Mouse (Mus musculus) cerebellum, adult 8-10 months (tissue): ENCODE results near the gene Ispd.

Experiments used
- DNase-seq: peaks from one replicate; pipeline ENCODE4 v3.0.0; 2022

The Ispd gene

GRCm38 (mm10) chr12:36471411-36471810 lies 90.2 kb downstream of the Ispd start:
- DNase-seq = no peak

DNA sequence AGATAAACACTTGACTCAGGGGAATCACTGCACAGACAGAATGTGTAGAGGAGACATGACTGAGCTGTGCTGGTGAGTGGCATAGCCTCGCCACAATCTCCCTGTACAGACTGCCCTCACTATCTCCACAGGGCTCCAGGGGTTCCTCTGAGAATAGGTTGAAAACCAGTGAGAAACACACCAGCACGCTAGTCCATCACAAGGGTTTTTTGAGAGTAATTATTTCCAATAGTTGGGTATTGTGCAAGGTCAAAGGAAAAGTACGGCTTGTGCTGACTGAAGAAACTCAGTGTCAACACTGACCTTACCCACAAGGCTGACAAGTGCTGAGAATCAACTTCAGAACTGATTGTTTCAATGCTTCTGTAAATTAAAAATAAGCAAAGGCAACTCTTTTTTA lies 92.9 kb downstream of the Ispd start:
- no peak for DNase-seq

GRCm38 (mm10) chr12:36475269-36475668 lies 94.0 kb downstream of the Ispd start:
- DNase-seq = no peak

GRCm38 (mm10) chr12:36476476-36476875 lies 95.2 kb downstream of the Ispd start:
- DNase-seq = no peak

- no peak for DNase-seq
Observed at GRCm38 (mm10) chr12:36477501-36477900, 96.3 kb downstream of the Ispd start.

DNA sequence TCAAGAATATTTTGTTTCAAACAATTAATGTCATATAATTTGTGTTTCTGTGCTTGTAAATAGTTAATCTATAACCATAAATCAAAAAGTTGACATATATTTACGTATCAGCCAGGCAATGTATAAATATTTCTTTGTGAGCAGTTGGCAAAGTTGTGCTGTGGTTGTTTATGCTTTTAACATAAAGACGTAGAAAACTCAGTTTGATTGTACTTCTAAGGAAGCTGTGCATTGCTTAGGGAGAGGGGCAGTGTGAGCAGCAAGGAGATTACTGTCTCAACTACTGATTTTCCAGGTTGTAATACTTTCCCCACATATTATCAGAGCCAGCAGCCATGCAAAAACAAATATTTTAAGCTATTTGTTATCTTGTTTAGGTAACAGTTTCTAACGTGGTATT lies 96.7 kb downstream of the Ispd start:
- DNase-seq = no peak

GRCm38 (mm10) chr12:36481742-36482141 lies 100.5 kb downstream of the Ispd start:
- no peak for DNase-seq

GRCm38 (mm10) chr12:36483346-36483745 lies 102.1 kb downstream of the Ispd start:
- no peak for DNase-seq

- DNase-seq = no peak
Observed at GRCm38 (mm10) chr12:36497565-36497964, 116.3 kb downstream of the Ispd start.

DNA sequence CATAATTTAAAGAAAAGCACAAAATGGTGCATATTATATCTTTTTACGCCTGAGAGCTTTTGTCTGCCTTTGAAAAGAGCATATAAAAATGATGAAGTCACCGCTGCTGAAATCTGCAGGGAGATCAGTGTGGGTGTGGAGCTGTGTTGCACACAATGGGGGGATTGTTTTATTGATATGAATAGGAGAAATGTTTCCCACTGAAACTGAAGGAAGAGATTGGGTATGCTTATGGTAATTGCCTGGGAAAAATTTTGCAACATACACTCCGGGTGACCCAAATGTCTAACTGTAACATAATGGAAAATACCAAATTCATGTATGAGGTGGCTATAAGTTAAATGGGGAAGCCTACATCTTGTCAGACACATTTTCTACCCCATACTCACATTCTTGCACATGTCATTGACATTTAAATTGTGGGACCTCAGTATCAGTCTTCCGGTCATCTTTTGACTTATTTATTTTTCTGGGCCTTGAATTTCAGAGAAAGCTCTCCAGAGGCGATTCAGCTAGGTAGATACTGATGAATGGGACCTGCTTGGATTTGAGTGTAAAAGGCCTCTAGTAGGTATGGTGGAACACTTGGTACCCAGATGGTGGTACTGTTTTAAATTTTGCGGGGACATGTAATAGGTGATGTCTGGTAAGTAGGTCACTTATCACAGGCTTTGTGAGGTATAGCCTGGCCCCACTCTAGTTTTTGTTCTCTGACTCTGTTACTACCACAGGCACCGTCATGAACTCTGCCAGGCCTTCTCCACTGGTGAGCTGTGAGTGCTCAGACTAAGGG lies 126.1 kb downstream of the Ispd start:
- DNase-seq = no peak

GRCm38 (mm10) chr12:36509954-36510642 lies 128.8 kb downstream of the Ispd start:
- no peak for DNase-seq

GRCm38 (mm10) chr12:36521774-36522173 lies 140.5 kb downstream of the Ispd start:
- DNase-seq = no peak

DNA sequence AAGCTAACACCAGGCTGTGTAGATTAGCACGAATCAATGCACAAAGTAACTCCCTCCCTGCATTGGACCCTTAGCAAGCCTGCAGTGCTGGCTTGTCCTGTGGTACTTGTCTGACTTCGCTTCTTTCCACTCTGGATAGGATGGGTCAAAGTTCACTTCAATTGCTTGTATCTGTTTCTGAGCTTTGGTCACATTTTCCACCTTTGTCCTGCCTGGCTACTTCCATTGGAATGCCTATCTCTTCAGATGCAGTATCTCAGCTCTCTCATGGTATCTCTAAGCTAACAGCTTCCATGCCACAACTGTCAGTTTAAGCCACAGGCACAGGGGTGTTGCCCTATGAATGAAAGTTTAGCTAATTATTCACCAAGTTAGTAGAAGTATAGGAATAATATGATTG lies 142.3 kb downstream of the Ispd start:
- no peak for DNase-seq

DNA sequence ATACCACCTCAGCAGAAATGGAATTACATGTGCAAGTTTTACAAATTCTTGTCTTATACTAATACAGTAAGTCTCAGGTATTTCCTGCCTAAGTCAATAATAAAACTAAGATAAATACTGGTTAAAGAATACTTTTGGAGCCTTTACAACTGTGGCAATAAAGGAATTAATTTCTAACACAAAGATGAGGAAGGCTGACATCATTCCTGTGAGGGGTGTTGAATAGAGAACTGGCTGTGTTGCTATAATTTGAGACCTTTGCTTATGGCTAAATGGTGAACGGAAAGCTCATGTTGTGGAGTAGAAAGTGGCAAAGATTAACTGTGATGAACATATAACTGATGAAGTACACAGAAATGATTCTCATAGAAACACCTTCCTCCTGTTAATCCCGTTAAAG lies 149.7 kb downstream of the Ispd start:
- no peak for DNase-seq

DNA sequence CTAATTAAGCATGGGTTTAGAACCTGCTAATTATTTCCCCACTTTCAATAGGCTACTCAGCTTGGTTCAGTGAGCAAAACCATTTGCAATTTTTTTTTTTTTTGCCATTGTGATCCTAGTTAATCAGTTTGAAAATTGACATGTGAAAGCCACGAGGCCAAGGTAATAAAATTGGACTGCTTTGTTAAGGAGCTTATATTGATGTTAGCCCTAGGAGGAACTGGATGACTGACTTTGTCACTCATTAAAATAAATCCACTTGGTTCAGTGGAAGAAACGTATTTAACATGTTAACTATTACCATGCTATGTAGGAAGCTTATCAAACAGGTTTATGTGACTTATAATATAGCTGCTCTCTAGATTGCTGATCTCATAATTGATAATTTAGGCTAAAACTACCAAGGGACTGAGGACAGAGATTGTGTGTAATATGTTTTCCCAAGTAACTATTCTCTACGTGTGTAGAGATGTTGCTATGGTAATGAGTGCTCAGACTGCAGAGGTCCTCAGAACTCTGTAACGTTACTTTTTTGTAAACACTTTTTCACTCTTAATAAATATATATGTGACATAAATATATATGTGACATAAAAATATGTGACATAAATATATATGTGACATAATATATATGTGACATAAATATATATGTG lies 150.3 kb downstream of the Ispd start:
- no peak for DNase-seq

GRCm38 (mm10) chr12:36532525-36532924 lies 151.3 kb downstream of the Ispd start:
- DNase-seq = no peak

DNA sequence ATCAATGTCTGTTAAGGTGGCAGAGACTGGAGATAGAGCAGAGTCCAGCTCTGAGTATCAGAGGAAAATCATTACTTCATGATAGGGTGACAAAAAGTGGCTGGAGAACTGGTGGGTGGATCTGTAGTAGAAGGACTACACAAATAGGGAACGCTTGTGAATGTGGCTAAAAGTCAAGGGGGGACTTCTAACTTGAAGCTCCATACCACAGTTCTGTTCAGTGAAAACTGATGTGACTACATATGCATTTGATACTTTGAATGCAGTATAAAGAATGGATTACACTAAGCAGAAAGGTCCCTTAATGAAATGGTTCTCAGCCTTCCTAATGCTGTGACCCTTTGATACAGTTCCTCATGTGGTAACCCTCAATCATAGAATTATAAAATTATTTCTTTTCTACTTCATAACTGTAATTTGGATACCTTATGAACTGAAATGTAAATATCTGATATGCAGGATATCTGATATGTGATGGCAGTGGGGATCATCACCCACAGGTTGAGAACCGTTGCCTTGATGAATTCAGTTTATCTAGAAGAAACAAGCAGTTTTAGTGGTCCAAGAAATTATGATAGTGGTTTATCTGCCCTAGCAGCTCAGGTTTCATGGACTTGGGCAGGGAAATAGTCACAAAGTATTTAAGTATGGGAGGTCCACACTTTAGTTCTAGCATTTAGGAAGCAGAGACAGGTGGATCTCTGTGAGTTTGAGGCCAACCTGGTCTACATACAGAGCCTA lies 152.1 kb downstream of the Ispd start:
- DNase-seq = no peak

DNA sequence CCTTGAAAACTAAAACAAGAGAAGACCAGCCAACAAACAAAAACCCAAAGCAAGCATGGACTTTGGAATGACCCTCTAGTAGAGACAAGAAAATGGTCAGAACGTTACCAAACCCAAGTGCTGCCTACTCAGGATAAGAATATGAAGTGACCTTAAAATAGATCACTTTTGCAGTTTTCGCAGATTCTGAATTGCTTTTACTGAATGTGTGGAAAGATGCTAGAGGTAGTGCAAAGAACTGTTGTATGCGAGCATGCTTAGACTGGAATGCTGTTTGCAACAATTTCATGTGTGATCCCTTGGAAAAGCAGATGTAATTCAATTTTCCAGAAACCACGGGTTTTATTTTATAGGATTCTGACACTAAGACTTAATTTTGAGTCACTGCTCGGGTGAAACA lies 153.3 kb downstream of the Ispd start:
- DNase-seq = no peak

DNA sequence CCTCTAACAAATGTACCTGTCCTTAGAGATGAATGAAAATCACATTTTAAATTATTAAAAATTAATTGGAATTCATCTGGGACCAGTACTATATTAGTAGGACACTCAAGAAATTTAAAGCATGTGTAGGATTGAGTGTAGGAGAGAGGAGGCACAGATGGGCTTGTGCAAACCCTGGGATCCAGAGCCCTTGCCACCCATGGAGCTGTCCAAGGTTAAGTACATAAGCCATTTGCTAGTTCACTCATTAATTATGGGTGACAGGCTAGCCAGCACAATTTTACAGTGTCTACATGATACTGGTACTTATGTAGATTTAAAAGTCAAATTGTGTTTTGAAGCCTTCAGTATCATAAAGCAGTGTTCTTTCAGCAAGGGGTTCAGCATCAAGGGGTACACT lies 164.1 kb downstream of the Ispd start:
- DNase-seq = no peak

GRCm38 (mm10) chr12:36549474-36549873 lies 168.2 kb downstream of the Ispd start:
- DNase-seq = no peak

GRCm38 (mm10) chr12:36554697-36555096 lies 173.4 kb downstream of the Ispd start:
- DNase-seq = no peak

DNA sequence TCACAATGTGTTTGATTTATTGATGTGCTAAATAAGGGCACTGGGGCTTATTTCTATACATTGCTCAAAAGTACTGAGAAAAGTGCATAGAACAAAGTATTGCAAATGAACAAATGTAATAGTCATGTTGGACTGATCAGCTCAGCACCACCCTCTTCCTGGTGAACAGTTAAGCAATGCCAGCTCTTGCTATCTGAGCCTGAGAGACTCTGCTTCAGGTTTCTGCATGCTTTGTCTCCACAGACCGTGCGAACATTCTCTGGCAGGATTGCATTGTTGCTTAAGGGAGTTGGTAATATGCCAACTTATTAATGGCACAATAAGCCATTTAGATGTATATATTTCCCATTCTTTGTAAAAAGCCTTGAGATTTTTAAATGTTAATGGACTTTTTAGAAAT lies 182.9 kb downstream of the Ispd start:
- DNase-seq = no peak

GRCm38 (mm10) chr12:36566974-36567373 lies 185.7 kb downstream of the Ispd start:
- DNase-seq = no peak
